Mouse (Mus musculus): Measurements from ENCODE around the gene Fibcd1. TPM values are rescaled to one million over a fixed set of nuclear protein-coding genes. Genes with fewer than 3 reads are reported as not detected.

Fibcd1 gene
- total RNA-seq (2021) = 100 to 1,000 TPM; 105 to 114 TPM

DNA sequence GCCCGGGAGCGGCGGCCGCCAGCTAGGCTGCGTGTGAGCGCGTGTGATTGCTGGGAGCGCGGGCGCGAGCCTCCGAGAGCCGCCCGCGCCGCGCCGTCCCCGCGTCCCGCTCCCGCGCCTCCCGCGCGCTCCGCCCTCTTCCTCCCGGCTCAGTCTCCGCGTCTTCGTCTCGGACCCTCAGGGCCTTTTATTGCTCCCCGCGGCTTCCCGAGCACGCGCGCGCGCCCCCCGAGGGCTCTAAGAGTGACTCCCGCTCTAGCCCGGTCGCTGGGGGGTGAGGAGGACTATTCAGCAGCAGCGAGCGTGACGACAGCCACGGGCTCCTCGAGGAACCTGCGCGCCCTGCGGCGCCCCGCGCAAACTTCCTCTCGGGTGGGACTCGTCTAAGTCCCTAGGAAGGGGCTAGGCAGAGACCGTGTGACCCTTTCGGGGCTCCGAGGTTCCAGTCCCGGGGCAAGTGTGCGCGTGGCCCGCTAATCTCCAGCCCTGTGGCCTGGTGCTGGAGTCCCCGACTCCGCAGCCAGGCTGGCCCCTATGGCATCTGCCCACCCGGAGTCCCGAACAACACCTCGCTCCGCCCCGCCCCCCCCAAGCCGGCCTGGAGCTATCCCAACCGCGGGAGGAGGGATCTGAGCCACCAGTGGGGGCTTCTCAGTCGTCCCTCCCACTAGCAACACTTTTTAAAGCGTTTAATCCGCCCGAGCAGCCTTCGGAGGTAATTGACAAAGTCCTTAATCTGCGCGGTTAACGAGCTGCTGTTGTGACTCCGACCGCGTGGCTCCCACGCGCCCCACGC lies at the start of gene Fibcd1:
TSS of gene Fibcd1 (minus strand) at position 110 of the 796 bp plus-strand sequence.
- peak in 1 of 2 experiments; percentile 33 for DNase-seq

DNA sequence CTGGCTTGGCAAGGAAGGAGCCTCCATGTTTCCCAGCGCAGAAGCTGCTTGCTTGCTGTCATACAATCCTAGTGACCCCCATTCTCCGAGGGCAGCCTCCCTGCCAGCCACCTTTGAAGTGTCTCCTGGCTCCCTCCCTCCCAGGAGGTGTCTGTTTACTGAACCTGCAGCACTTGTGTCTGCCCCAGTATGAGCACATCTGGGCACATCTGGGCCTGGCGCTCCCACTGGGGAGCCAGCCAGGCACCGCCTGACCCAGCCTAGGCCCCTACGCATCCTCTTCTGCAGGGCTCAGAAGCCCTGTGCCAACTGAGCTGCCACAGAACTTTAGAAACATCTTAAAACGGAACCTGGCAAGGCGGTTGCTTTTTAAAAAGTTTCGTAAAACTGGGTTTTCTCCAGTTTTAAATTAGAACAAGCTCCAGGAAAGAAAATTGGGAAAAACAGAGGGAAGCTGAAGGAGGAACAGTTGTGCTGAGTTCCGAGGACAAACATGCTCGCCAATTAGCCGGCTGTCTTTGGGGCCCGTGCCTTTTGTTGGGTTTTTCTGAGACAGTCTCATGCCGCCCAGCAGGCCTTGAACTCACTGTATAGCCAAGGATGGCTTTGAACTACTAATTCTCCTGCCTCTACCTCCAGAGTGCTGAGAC lies 48.5 kb upstream of the Fibcd1 start:
- DNase-seq = no peak

DNA sequence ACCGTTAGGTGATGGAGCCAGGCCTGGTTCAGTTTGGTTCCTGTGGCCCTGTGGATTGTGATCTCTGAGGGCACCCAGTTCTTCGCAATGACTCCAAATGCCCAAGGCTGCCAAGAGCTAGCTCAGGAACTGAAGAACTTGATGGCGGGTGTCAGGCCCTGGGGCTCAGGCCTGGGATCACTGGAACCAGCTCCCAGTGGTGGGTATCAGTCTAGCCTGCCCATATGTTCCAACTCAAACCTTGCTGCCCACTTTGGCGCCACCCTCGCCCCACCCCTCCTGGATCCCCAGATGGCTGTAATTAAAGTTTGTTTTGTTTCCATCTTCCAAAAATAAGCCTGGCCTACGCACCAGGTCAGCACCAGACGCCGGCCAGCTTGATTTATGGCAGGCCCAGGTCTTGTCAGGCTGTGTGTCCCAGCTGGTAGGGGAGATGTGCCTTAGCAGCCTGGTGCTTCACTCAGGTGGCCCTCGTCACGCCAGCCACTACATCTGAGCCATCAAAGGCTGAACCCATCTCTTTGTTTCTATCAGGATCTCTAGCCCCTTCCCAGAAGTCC lies 47.4 kb upstream of the Fibcd1 start:
- DNase-seq = no peak

DNA sequence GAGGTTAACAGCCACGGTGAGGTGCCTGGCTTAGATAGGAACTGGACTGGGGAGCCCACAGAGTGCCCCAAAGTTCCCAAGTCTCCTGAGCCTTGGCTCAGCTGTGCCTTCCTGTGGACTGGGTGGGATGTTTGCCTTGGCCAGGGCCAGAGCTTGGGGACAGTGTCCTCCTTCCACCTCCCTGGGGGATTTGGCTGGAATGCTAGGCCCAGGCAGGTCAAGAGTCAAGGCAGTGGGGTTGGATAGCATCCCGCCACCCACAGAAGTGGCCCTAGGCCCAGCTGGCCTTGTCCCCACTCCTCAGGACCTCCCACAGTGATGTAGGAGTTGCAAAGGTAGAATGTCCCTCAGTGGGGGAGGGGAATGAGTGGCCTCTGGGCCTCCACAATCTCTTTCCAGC lies 45.4 kb upstream of the Fibcd1 start:
- DNase-seq = no peak

DNA sequence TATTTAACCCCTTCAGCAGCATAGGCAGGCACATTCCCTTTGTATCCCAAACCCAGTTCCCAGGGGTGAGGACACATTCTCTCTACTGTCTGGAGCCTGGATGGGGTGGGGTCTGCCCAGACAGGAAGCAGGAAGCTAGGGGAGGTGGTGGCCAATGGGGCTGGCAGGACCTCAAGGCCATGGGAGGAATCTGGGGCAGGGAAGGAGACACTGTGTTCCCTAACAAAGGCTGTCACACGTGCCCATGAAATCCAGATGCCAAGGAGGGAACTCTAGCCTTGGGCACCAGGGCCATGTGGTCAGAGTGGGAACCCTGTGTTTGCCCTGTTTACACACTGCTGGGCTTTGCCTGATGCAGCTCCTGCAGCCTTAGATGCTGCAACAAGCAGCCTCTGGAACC lies 43.1 kb upstream of the Fibcd1 start:
- no peak for DNase-seq

DNA sequence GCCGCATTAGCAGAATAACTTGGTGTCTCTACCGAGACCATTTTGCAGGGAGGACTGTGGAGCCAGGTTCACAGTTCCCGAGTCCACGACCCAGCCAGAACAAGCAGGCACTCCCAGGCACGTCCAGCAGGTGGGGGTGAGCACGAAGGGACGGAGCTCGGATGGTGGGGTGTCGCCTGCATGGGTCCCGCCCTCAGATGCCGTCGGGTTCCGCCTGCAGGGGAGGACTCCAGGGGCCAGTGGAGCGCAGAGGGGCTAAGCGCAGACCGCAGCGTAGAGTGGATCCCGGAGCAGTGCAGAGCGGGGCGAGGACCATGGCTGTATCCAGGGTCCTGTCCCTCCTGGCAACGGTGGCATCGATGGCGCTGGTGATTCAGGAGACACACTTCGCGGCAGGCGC lies 41.2 kb upstream of the Fibcd1 start, which contains the start of gene Lamc3:
TSS of gene Lamc3 (plus strand) at position 262 of the 400 bp plus-strand sequence.
- DNase-seq = no peak

DNA sequence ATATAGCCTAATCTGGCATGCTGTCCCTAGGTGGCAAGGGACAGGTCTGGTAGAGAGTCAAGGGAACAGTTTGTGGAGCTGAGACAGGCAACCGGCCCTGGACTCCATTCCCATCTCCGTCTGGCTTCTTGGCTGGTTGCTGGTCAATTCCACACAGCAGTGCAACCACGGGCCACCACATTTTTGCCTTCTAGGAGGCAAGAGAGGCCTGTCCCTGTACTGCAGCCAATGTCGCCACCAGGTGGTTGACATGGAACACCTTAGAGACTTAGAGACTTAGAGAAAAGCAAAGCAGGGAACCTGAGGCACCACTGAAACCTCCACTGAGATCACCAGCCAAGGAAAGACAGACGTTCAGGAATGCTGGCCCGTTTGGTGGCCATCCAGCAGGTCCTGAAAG lies 39.0 kb upstream of the Fibcd1 start:
- DNase-seq = peak; percentile 47 to 59

DNA sequence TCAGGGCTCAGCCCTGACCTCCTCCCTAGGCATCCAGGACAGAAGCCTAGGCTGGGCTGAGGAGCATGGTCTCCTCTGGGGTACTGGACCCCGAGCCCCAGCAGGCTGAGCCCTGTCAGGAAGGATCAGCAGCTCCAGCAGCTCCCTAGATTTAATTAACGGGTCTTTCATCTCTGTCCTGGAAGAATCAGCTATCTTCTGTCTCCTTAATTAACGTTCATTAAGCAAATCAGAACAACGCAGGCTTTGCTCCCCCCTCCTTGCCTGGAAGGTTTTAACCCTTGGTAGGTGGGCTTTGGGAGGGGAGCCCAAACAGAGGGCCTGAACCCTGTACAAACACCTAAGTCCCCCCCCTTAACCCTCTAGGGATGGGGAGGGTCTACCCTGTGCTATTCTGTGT lies 37.3 kb upstream of the Fibcd1 start:
- DNase-seq = no peak

DNA sequence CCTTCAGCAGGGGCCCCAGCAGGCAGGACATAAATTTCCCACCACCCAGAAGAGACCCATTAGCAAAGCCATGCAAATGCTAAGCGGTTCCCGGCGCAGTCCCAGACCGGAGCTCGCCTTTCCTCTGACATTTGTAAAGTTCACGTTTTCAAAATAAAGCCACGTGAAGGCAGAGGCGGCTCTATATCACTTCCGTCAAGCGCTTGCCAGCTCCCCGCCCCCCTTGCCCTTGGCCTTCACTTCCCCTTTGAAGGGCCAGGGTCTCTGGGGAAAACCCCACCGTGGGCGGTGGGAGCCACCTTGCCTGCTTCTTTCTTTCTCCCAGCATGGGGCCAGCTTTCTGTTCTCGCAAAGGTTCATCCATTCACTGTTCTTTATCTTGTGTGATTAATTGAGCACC lies 35.1 kb upstream of the Fibcd1 start:
- DNase-seq = no peak

DNA sequence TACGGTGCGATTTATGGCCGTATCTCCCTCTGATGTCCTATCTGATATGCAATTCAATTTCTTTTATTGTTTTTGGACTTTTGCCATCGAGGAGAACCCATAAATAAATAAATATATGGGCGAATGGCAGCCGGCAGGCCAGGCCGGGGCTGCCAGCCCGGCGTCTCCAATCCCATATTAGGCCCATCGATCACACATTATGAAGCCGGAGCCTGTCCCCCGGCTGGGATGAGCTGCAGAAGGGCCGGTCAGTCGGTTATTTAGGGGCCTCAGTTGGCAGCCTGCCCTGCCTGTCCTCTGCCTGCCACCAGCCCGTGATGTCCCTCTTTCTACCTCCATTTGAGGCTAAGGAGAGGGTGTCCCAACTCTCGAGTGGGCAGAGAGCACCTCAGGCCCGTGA lies 32.8 kb upstream of the Fibcd1 start:
- DNase-seq = no peak

DNA sequence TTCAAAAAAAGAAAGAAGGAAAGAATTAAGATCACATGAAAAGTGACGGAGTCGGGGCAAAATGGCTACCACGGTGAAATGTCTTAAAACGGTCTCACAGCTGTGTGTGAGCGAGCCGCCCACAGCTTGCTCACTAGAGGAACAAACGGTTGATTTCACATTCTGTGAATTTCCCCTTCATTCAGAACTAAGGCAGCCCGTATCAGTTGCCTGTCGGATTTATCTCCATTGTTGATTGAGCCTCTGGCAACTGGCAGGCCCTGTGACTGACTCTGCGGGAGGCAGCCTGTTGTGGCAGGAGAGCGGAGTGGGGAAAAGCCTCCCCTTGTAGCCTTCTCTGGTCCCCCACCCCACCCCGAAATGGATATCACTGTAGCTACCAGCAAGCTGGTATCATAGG lies 30.6 kb upstream of the Fibcd1 start:
- peak in 1 of 2 experiments; percentile 40 for DNase-seq

DNA sequence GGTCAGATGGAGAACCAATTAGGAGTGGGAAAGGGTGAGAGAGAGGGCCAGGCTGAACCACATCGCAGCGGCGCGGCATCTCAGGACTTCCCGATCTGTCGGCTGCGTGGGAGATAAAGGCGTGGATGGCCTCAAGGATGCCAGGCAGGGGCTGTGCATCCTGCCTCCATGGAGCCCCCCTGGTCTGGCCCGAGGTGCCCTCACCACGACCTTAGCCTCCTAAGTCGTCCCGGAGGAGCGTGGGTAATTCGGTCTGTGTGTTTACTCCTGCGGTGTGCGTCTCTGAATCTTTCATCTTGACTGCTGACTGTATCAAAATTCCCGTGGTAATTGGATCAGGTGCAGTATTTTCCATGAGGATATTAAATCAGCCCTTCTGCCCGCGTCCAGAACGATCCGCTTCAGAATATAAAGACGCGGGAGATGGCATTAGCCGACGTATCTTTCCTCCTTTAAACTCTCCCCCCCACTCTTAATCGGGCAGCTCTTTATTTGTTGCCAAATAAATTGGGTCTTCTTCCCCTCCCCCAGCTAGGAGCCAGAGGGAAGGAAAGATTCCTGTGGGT lies 28.6 kb upstream of the Fibcd1 start:
- DNase-seq = no peak

DNA sequence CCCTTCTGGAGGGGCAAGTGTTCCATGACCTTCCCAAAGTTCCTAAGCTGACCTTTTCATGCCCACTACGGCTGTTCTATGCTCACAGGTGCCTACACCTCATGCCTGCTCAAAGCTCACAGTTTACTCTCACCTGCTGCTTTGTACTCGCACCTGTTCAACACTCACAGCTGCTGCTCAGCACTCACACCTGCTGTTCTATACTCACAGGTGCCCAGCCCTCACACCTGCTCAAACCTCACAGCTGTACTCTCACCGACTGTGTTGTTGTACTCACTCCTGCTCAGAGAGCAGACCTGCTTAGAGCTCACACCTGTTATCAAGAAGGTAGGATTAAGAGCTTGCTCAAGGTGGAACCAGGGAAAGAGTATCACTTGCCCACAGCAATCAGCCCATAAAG lies 24.9 kb upstream of the Fibcd1 start:
- DNase-seq = no peak

DNA sequence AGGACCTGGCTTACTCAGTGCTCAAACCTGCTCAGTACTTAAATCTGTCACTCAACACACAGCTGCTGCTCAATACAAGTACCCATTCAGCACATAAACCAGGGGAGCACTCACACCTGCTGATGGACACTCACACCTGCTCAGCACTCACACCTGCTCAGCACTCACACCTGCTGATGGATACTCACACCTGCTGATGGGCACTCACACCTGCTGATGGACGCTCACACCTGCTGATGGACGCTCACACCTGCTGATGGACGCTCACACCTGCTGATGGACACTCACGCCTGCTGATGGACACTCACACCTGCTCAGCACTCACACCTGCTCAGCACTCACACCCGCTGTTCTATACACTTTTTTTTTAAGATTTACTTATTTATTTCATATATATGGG lies 23.9 kb upstream of the Fibcd1 start:
- DNase-seq = no peak

DNA sequence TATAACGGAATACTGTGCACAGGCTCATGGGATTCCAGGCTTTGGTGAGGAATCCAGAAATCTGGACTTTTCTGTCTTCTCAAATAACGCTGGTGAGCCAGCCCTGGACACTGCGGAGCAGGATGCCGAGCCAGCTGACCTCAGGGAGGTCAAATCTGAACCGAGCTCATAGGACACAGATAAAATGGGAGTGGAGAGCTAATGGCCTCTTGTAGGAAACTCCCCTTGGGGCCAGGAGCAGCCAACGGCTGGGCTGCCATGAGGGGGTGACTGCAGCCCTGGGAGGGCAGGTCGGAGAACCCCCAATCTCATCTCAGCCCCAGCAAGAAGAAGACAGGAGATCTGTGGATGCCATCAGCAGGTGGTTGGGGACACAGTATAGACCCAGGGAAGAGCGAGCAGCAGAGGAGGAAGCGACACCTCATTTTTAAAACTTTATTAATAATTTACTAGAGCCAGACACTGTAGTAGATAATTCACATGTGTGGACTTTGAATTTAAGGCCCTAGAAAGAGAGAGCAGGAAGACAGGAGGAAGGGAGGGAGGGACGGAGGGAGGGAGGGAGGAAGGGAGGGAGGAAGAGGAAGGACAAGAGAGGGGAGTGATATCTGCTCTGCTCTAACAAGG lies 22.8 kb upstream of the Fibcd1 start:
- DNase-seq = no peak

DNA sequence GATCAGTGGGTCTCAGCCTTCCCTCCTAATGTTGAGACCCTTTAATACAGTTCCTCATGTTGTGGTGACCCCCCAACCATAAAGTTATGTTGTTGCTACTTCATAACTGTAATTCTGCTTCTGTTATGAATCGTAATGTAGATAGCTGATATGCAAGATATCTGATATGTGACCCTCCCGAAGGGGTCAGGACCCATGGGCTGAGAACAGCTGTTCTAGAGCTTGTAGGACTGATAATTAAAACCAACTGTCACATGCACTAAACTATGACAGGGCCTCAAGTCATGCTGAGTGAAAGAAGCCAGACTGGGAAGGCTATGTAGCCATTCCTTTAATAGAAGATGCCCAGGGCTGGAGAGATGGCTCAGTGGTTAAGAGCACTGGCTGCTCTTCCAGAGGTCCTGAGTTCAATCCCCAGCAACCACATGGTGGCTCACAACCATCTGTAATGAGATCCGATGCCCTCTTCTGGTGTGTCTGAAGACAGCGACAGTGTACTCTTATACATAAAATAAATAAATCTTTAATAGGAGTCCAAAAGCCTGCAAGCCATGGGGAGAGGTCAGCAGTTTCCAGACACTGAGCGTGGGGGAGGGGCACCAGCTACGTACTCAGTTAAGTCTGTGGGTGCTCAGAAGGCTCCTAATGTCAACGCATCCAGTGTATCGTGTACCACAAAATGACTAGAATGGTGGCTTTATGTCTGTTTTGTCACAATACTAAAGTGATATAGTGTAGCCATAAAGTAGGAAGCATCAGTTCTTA lies 22.1 kb upstream of the Fibcd1 start:
- DNase-seq = no peak

DNA sequence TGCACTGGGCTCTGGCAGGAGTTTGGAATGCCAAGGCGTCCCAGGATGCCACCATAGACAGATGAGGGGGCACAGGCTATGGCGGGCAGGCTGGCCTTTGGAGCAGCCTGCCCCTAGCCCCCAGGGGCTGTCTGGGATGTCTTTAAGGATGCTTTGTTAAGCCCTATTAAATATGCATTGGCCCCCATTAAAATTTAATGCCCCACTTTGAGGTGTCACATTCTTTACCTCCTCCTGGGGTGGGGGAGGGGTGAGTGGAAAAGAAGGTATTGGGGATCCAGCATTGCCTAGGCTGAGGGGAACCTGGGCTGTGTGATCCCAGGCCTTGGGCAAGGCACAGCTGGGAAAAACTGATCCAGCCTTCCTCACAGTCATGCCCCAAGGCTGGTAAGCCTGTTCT lies 20.0 kb upstream of the Fibcd1 start:
- DNase-seq = no peak

DNA sequence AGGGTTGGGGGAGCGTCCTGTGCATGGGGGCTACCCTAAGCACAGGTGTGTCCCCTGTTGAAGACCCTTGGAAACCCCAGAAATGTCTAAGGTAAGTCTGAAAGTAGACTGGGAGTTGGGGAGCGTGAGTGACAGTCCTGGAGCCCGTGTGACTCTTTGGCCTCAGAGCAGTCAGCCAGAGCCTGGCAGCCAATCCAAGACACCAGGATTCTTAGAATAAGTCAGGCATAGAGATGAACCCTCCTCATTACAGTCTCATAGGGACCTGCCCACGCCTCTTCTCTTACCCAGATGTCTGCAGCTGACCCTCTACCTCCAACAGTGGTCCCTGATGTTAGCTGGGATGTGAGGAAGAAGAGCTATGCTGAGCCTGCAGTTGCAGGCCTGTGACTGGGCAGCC lies 19.5 kb upstream of the Fibcd1 start:
- DNase-seq = no peak

DNA sequence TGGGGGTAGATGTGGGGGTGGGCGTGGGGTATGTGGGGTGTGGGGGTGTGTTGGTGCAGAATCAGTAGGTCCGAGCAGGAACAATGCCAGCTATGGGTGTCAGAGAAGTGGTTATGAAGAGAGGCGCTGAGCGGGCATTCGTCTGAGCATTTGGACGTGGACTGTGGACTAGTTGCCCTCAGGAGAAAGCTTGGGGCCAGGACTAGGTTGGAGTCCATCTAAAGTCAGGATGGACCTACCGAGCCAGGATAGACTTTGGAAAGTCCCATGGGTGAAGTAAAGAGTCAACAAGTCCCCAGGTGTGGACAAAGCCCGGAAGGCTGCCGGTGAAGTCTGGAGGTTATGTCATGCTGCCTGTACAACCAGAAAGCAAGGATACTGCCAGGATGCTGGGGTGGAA lies 19.1 kb upstream of the Fibcd1 start:
- DNase-seq = no peak

DNA sequence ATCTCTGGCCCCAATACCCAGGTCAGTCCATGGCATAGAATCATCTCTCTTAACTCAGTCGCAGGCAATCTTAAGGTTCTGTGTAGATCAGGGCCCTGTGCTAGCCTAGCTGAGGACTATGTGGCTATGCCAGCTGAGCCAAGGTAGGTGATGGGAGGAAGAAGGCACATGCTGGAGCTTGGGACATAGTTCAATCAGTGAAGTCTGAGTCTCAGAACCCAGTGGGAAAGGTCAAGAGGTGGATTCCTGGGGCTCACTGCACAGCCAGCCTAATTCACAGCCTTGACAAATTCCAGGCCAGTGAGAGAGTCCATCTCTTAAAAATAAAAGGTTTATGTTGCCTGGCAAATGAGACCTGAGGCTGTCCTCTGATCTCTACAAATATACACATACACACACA lies 18.0 kb upstream of the Fibcd1 start:
- DNase-seq = no peak

DNA sequence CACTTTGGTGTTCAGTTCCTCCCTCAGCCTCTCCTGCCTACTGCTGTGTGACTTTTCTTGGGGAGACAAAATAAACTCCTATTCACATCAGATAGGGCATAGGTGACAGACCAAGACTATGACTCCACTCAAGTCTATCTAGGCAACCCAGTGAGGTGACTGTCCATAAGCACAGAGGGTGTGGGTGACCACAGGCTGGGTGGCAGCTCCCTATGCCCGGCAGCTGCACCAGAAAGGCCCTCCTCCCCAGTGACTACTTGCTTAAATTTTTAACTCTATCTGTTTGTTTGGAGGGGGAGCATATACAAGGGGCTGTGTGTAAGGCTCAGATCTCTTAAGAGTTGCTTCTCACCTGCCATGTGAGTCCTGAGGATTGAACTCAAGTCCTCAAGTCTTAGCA lies 17.1 kb upstream of the Fibcd1 start:
- no peak for DNase-seq

DNA sequence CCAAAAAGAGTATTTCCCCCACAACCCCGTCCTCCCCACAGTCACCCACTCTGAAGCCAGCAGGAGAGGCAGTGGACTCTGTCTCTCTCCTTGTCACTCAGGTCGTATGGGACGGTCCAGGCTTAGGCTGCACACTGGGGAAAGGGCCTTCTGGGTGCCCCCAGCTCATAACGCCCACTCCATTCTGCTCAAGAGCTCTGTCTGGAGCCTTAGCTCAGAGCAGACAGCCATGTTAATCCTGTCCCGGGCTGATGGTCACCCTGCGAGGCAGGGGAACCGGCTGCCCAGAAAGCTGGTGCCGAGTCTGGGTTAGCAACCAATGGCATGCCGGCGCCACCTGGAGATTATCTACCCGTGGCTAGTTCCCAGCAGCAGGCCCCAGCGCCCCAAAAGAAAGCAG lies 12.7 kb upstream of the Fibcd1 start:
- no peak for DNase-seq
